32 mouse cellular contexts compared by ENCODE assay signal in the genomic region with DNA sequence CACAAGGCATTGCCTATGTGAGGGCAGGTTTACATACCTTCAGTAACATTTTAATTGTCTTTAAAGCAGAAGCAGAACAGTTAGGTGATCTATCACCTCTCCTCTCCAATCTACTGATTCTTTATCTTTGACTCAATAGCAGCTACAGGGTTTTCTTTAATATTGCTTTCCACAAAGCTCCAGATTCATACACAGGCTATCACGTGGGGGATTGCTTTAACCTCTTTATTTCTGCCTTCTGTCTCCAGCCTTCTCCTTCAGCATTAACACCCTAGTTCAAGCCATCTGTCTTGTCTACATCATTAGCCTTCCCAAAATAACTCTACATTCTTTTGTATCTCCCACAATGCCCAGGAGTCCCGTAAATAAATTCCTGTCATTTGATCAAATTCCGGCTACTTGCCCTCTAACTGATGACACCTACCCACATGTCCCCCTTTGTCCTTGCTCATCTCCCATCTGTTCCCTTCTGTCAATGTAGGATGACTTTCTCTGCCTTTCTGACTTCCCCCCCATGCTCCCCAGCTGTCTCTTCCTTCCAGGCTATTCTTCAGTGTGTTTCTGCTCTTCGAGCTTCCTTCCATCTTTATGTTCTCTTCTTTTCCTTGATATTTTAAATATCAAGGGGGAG.
DNase-seq lines count a peak whose midpoint lies in the region; ATAC-seq and TF ChIP-seq lines count a peak whose summit lies in the region.
"Had no signal": no experiment of that assay in that cellular context is flagged by ENCODE, and none has a peak within 500 bp of the region (broad histone marks: within the 10 kb centered on the region; RNA-seq: fewer than 3 reads in every experiment).

No protein-coding gene starts in this region.

- H3K27ac ChIP-seq in limb, embryonic 14.5 days (replicated peaks; ENCODE audit: low read depth, low read length): no peak overlapping the region
- H3K27ac ChIP-seq in limb, embryonic 10.5 days: no peak overlapping the region
- H3K27ac ChIP-seq: embryonic facial prominence, embryonic 15.5 days; forebrain, embryonic 13.5 days; heart, embryonic 10.5 days; heart, embryonic 15.5 days; hindbrain, embryonic 12.5 days; liver, embryonic 14.5 days; macrophage; neural tube, embryonic 13.5 days had no signal

- no peak overlapping the region for H3K9ac ChIP-seq in limb, embryonic 14.5 days (ENCODE audit: low read depth, low read length, severe bottlenecking)
- H3K9ac ChIP-seq: embryonic facial prominence, embryonic 15.5 days; forebrain, embryonic 13.5 days; heart, embryonic 15.5 days; hindbrain, embryonic 12.5 days; liver, embryonic 14.5 days; neural tube, embryonic 13.5 days had no signal

- ATAC-seq in limb, embryonic 14.5 days (ENCODE audit: low FRiP score, low read depth): peak; percentile 47
- no peak for ATAC-seq in megakaryocyte, adult 5-6 weeks (ENCODE audit: poor library complexity, severe bottlenecking)
- ATAC-seq: forebrain, embryonic 13.5 days; intestine, postnatal 0 days; midbrain, embryonic 16.5 days had no signal

- no peak for TF ChIP-seq POLR2A in limb, embryonic 14.5 days (IDR thresholded peaks at IDR 0.05; ENCODE audit: borderline replicate concordance, extremely low read depth, insufficient read depth, insufficient read length)

- no peak overlapping the region for H3K4me3 ChIP-seq in limb, embryonic 14.5 days (replicated peaks; ENCODE audit: low read length)
- no peak overlapping the region for H3K4me3 ChIP-seq in limb, embryonic 10.5 days
- H3K4me3 ChIP-seq: embryonic facial prominence, embryonic 15.5 days; forebrain, embryonic 13.5 days; heart, embryonic 10.5 days; heart, embryonic 15.5 days; hindbrain, embryonic 12.5 days; neural tube, embryonic 13.5 days had no signal

- no peak overlapping the region for H3K4me2 ChIP-seq in limb, embryonic 14.5 days (replicated peaks; ENCODE audit: low read depth, low read length, severe bottlenecking)
- H3K4me2 ChIP-seq: embryonic facial prominence, embryonic 15.5 days; forebrain, embryonic 13.5 days; heart, embryonic 15.5 days; hindbrain, embryonic 12.5 days; midbrain, embryonic 11.5 days; neural tube, embryonic 13.5 days had no signal

- H3K27me3 ChIP-seq in limb, embryonic 14.5 days (ENCODE audit: control insufficient read depth, insufficient read depth, low read length): no peaks in the 10 kb centered on the region
- no peaks in the 10 kb centered on the region for H3K27me3 ChIP-seq in limb, embryonic 10.5 days (ENCODE audit: low read depth, poor library complexity, severe bottlenecking)
- H3K27me3 ChIP-seq: embryonic facial prominence, embryonic 15.5 days; forebrain, embryonic 13.5 days; heart, embryonic 15.5 days; hindbrain, embryonic 12.5 days; neural tube, embryonic 13.5 days had no signal

- H3K36me3 ChIP-seq in limb, embryonic 14.5 days (ENCODE audit: control insufficient read depth, insufficient read depth, low read length): no peaks in the 10 kb centered on the region
- no peaks in the 10 kb centered on the region for H3K36me3 ChIP-seq in limb, embryonic 10.5 days
- H3K36me3 ChIP-seq: embryonic facial prominence, embryonic 15.5 days; G1E; heart, embryonic 10.5 days; heart, embryonic 15.5 days; hindbrain, embryonic 12.5 days; neural tube, embryonic 13.5 days had no signal

- peak; percentile 12 for DNase-seq in cerebellum, adult 11-12 months
- DNase-seq in cerebellum, postnatal 36 days: no peak
- peak; percentile 34 for DNase-seq in embryo, embryonic 10.5 days (ENCODE audit: low spot score)
- no peak for DNase-seq in embryo, embryonic 10 days (ENCODE audit: low spot score)
- DNase-seq in limb, embryonic 14.5 days (ENCODE audit: low spot score): no peak
- no peak for DNase-seq in limb, embryonic 10.5 days (ENCODE audit: low spot score)
- DNase-seq in right cerebral cortex, postnatal 14 days: no peak
- DNase-seq: adrenal gland, postnatal 10 days; gastrocnemius, postnatal 14 days; heart, postnatal 36 days; kidney, adult 9 months; kidney, postnatal 10 days; layer of hippocampus, postnatal 36 days; left cerebral cortex, postnatal 4 days; liver; lung, adult 2 months; lung, postnatal 10 days; spleen, adult 18-20 months; thymus, postnatal 36 days had no signal

- peaks cover 6% of the 10 kb centered on the region; the same call in 1 of the 2 replicates for H3K9me3 ChIP-seq in limb, embryonic 14.5 days (ENCODE audit: control insufficient read depth, low read length)
- H3K9me3 ChIP-seq in limb, embryonic 10.5 days (replicated peaks): no peaks in the 10 kb centered on the region
- H3K9me3 ChIP-seq: embryonic facial prominence, embryonic 15.5 days; forebrain, embryonic 13.5 days; heart, embryonic 10.5 days; heart, embryonic 15.5 days; hindbrain, embryonic 12.5 days; neural tube, embryonic 13.5 days had no signal

- no peaks in the 10 kb centered on the region for H3K4me1 ChIP-seq in limb, embryonic 14.5 days (ENCODE audit: control insufficient read depth, insufficient read depth, low read length)
- 0 out of 2 replicates have a peak, but pooled peaks cover 7% of the 10 kb centered on the region for H3K4me1 ChIP-seq in limb, embryonic 10.5 days
- H3K4me1 ChIP-seq: embryonic facial prominence, embryonic 15.5 days; heart, embryonic 15.5 days; hindbrain, embryonic 12.5 days; neural tube, embryonic 13.5 days had no signal

- 75% methylated on average over 4 of the region's 4 CpGs for WGBS in limb, embryonic 14.5 days
- 79% methylated on average over 4 of the region's 4 CpGs for WGBS in limb, embryonic 10.5 days

Comparison
In these comparisons a context has a peak if more than half of its experiments do, and no peak if none do; other contexts are left out.
1. DNase-seq: peak in cerebellum, adult 11-12 months (single experiment) and embryo, embryonic 10.5 days (single experiment); none in cerebellum, postnatal 36 days (0 of 2), embryo, embryonic 10 days (single experiment), limb, embryonic 14.5 days (single experiment), limb, embryonic 10.5 days (single experiment) and right cerebral cortex, postnatal 14 days (single experiment).